Mouse (Mus musculus): ENCODE measurements around the gene Mt1.

- TF ChIP-seq CTCF (IDR thresholded peaks at IDR 0.05; ENCODE audit: insufficient read depth, low read depth, low read length), result no peak
- TF ChIP-seq POLR2A (IDR thresholded peaks at IDR 0.05; ENCODE audit: insufficient read depth, low read depth, low read length), result no peak
Measured at GRCm38 (mm10) chr8:94204043-94204442, 25.2 kb downstream of the Mt1 start.

Measured in olfactory bulb, adult 2 months (tissue).